Mouse (Mus musculus) heart, embryonic 14.5 days (tissue): ENCODE measurements at regions not wholly inside any gene's neighbourhood (a gene's known extent, or its start where the extent isn't known, plus 50 kb on each side); places are given as distances from the start of the nearest gene placed in this dataset.

Experiments
- ATAC-seq: fragments of 200-750 bp; cut with Nextera tagmentation; 2 replicates; pipeline ENCODE4 v1.8.0; 2017; ENCODE audit warnings: low read depth, moderate TSS enrichment; ENCODE audit not compliant: insufficient number of reproducible peaks, insufficient read depth, low FRiP score
- H3K27ac ChIP-seq, 2 experiments: fragments of 200-500 bp in 1 of 2; fragments of 300-500 bp in 1 of 2; sonication (generic) in 1 of 2; replicated peaks in 1 of 2; 2 replicates each; pipeline ENCODE4 v1.5.1; 2012 to 2014; ENCODE audit warnings: low read depth in 2 of 2, low read length in 2 of 2, control low read depth in 1 of 2, mild to moderate bottlenecking in 1 of 2, mixed read lengths in 1 of 2; ENCODE audit not compliant: control insufficient read depth in 1 of 2, insufficient read depth in 1 of 2
- H3K27me3 ChIP-seq: fragments of 300-500 bp; sonication (generic); 2 replicates; pipeline ENCODE4 v1.6.1; 2014; ENCODE audit warnings: mild to moderate bottlenecking, low read length, control low read depth; ENCODE audit not compliant: control insufficient read depth, insufficient read depth
- H3K36me3 ChIP-seq: fragments of 300-500 bp; sonication (generic); 2 replicates; pipeline ENCODE4 v1.6.1; 2014; ENCODE audit warnings: mild to moderate bottlenecking, control low read depth, low read length, mixed read lengths; ENCODE audit not compliant: control insufficient read depth, insufficient read depth
- H3K4me1 ChIP-seq, 2 experiments: fragments of 200-500 bp in 1 of 2; fragments of 300-500 bp in 1 of 2; sonication (generic) in 1 of 2; 2 replicates each; pipeline ENCODE4 v1.6.1; 2012 to 2014; ENCODE audit warnings: low read length in 2 of 2, control low read depth in 1 of 2, mixed read lengths in 1 of 2; ENCODE audit not compliant: control insufficient read depth in 2 of 2, insufficient read depth in 2 of 2
- H3K4me2 ChIP-seq: fragments of 300-500 bp; sonication (generic); 2 replicates; pipeline ENCODE4 v1.6.1; 2014; ENCODE audit warnings: mild to moderate bottlenecking, low read length
- H3K4me3 ChIP-seq, 2 experiments: fragments of 200-500 bp in 1 of 2; fragments of 300-500 bp in 1 of 2; sonication (generic) in 1 of 2; 2 replicates each; pipeline ENCODE4 v1.5.1; 2012 to 2014; ENCODE audit warnings: low read length in 2 of 2, mild to moderate bottlenecking in 2 of 2, control low read depth in 1 of 2, low read depth in 1 of 2, moderate library complexity in 1 of 2; ENCODE audit not compliant: control insufficient read depth in 1 of 2, insufficient read depth in 1 of 2
- H3K9ac ChIP-seq: fragments of 300-500 bp; sonication (generic); 2 replicates; pipeline ENCODE4 v1.6.1; 2014; ENCODE audit warnings: mild to moderate bottlenecking, low read length
- H3K9me3 ChIP-seq: fragments of 300-500 bp; sonication (generic); 2 replicates; pipeline ENCODE4 v1.6.1; 2016; ENCODE audit warnings: low read length, control low read depth; ENCODE audit not compliant: control insufficient read depth
- WGBS: fragments of 180-500 bp; shearing (Covaris S2); extraction: QIAGEN DNeasy Blood & Tissue Kit; methylation state at CpG from one replicate; pipeline ENCODE4 v1.1.7; 2014; 5-methylcytosine and 5-hydroxymethylcytosine counted together

GRCm38 (mm10) chr16:9358651-9359050, 528.8 kb downstream of the 1810013L24Rik start:
- Histone ChIP-seq H3K9me3 (0 out of 2 replicates have a peak, but pooled peaks cover 5% of the 10 kb centered on the region), H3K4me3 (no peak overlapping the region), H3K27me3 (no peaks in the 10 kb centered on the region), H3K4me1 (no peaks in the 10 kb centered on the region), H3K9ac (no peak overlapping the region), H3K36me3 (no peaks in the 10 kb centered on the region), H3K4me2 (no peak overlapping the region), H3K27ac (no peak overlapping the region)
- WGBS: 75% methylated on average over 4 of the region's 4 CpGs
- no peak for ATAC-seq

- Histone ChIP-seq H3K4me2 (no peak overlapping the region), H3K36me3 (no peaks in the 10 kb centered on the region), H3K9me3 (0 out of 2 replicates have a peak, but pooled peaks cover 5% of the 10 kb centered on the region), H3K4me1 (no peaks in the 10 kb centered on the region), H3K9ac (no peak overlapping the region), H3K27ac (no peak overlapping the region), H3K4me3 (no peak overlapping the region), H3K27me3 (no peaks in the 10 kb centered on the region)
- ATAC-seq: no peak
- WGBS: 84% methylated on average over 3 of the region's 3 CpGs
Measured at GRCm38 (mm10) chr16:9359399-9360135, 529.7 kb downstream of the 1810013L24Rik start.

DNA sequence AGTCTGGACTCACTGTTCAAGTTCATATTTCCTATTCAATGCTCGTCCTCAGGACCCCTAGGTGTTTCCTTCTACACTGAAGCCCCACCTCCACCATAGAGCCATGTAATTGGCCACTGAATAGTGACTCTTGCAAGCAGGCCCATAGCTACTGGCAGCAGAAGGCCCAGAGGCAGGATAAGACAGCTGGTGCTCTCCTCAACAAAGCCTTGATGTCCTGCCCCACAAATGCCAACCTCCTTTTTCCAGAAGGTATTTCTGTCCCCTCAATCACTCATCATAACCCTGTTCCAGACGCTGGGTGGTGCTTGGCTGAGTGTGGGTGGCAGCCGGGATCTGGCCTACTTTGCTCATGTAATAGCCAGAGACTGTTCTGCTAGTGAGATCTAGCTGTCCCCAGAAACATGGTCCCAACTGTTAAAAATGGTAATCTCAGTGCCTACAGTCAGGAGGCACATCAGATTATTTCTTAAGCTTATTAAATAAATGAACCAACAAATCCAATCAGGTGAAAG, 530.9 kb downstream of the 1810013L24Rik start:
- Histone ChIP-seq H3K27ac (no peak overlapping the region), H3K9ac (no peak overlapping the region), H3K4me2 (no peak overlapping the region), H3K27me3 (no peaks in the 10 kb centered on the region), H3K36me3 (no peaks in the 10 kb centered on the region), H3K4me3 (no peak overlapping the region), H3K4me1 (no peaks in the 10 kb centered on the region), H3K9me3 (0 out of 2 replicates have a peak, but pooled peaks cover 5% of the 10 kb centered on the region)
- no peak for ATAC-seq
- 64% methylated on average over 3 of the region's 3 CpGs for WGBS

DNA sequence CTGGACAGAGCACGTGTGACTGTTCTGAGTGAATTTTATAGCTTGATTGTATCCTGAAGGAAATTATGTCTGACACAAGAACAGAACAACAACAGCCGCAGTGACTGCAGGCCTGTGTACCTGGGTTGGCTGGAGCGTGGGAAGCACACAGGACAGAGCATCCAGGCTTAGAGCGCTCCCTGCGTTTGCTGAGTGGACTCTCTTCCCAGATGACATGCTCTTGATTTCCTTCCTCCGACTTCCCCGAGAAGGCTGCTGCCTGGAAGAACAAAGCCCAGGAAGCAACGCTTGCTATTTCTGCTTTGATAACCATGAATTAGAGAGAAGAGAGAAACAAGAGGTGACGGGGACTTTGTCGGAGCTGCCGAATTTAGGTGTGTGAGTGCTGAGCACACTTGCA, 532.2 kb downstream of the 1810013L24Rik start:
- 34% methylated on average over 11 of the region's 11 CpGs for WGBS
- Histone ChIP-seq H3K36me3 (no peaks in the 10 kb centered on the region), H3K4me2 (no peak overlapping the region), H3K4me3 (no peak overlapping the region), H3K9me3 (0 out of 2 replicates have a peak, but pooled peaks cover 5% of the 10 kb centered on the region), H3K27ac (no peak overlapping the region), H3K9ac (no peak overlapping the region), H3K27me3 (no peaks in the 10 kb centered on the region), H3K4me1 (no peaks in the 10 kb centered on the region)
- ATAC-seq: no peak

- Histone ChIP-seq H3K27me3 (no peaks in the 10 kb centered on the region), H3K4me3 (no peak overlapping the region), H3K9ac (no peak overlapping the region), H3K4me2 (no peak overlapping the region), H3K36me3 (no peaks in the 10 kb centered on the region), H3K4me1 (no peaks in the 10 kb centered on the region), H3K27ac (no peak overlapping the region), H3K9me3 (no peaks in the 10 kb centered on the region)
- 37% methylated on average over 2 of the region's 2 CpGs for WGBS
- ATAC-seq: no peak
Measured at GRCm38 (mm10) chr16:9364105-9364504, 534.2 kb downstream of the 1810013L24Rik start.

- no peaks in the 10 kb centered on the region for H3K9me3 ChIP-seq
- no peak for ATAC-seq
- H3K4me2 ChIP-seq: no peak overlapping the region
- H3K36me3 ChIP-seq: no peaks in the 10 kb centered on the region
- no peak overlapping the region for H3K9ac ChIP-seq
- 57% methylated on average over 1 of the region's 1 CpGs for WGBS
- no peaks in the 10 kb centered on the region for H3K4me1 ChIP-seq
- no peak overlapping the region for H3K27ac ChIP-seq
- H3K27me3 ChIP-seq: no peaks in the 10 kb centered on the region
- H3K4me3 ChIP-seq: no peak overlapping the region
Measured at GRCm38 (mm10) chr16:9390986-9391385, 561.1 kb downstream of the 1810013L24Rik start.

DNA sequence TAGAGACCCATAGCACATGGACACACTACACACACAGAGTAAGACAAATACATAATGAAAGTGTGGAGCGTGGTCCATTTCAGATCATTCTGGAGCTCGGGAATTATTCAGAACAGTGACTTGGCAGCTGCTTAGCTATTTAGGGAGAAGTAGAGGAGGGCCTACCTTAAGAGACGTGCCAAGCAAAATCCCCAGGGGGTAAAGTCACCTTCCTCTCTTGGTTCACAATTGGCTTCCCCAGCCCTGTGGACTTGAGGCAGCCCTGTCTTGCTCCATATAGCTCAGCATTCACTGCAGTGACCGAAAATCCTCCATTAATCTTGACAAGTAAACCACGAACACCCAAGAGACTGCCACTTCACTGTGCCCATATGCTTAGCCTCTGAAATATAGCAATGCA, 574.8 kb downstream of the 1810013L24Rik start:
- Histone ChIP-seq H3K27ac (no peak overlapping the region), H3K36me3 (no peaks in the 10 kb centered on the region), H3K4me2 (no peak overlapping the region), H3K27me3 (no peaks in the 10 kb centered on the region), H3K4me1 (no peaks in the 10 kb centered on the region), H3K4me3 (no peak overlapping the region), H3K9ac (no peak overlapping the region), H3K9me3 (no peaks in the 10 kb centered on the region)
- ATAC-seq: no peak
- 71% methylated on average over 5 of the region's 5 CpGs for WGBS

- H3K27ac ChIP-seq: no peak overlapping the region
- no peaks in the 10 kb centered on the region for H3K4me1 ChIP-seq
- no peaks in the 10 kb centered on the region for H3K36me3 ChIP-seq
- no peak overlapping the region for H3K9ac ChIP-seq
- H3K4me2 ChIP-seq: no peak overlapping the region
- no peak overlapping the region for H3K4me3 ChIP-seq
- ATAC-seq: no peak
- 52% methylated on average over 1 of the region's 1 CpGs for WGBS
- H3K9me3 ChIP-seq: no peaks in the 10 kb centered on the region
- H3K27me3 ChIP-seq: no peaks in the 10 kb centered on the region
Measured at GRCm38 (mm10) chr16:9408196-9408595, 578.3 kb downstream of the 1810013L24Rik start.
